8 mouse cellular contexts compared by ENCODE assay signal in the genomic region with DNA sequence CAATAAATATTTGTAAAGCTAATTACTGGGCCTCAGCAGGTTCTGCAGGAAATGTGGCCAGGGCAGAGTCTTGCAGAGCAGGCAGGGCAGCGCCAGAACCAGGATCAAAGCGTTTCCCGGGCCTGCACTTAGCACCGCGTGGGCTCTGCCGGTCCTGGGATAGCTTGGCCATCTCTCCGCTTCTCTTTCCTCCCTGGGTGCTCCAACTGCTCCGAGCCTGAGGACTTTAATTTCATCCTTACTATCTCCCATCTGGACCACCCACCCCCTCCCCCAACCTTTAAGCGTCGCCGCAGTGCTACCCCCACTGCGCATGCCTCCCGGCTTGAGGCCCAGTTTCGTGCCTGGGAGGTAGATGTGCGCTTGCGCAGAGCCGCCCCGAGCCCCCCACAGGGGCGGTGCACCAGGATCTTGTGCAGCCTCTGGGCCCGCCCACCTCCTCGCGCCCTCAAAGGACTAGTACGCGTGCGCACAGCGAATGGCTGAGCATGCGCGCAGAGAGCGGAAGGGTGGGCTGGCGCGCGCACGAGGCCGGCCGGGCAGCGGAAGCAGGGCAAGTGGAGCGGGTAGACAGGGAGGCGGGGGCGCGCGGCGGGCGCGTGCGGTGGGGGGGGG. TPM values are rescaled to one million over a fixed set of nuclear protein-coding genes. Genes with fewer than 3 reads are reported as not detected.
DNase-seq lines count a peak whose midpoint lies in the region; ATAC-seq and TF ChIP-seq lines count a peak whose summit lies in the region.

Gene Smarca4 (plus strand): TSS at position 553 of the 615 bp plus-strand sequence.

- TF ChIP-seq EP300 in liver, embryonic 14.5 days (IDR thresholded peaks at IDR 0.05; ENCODE audit: low read depth) = no peak
- no peak for TF ChIP-seq EP300 in stomach, postnatal 0 days (optimal IDR thresholded peaks at IDR 0.05)

- under 1% methylated on average over 45 of the region's 45 CpGs for WGBS in forebrain, embryonic 10.5 days
- WGBS in heart, embryonic 15.5 days = 2% methylated on average over 40 of the region's 45 CpGs
- under 1% methylated on average over 39 of the region's 45 CpGs for WGBS in liver, embryonic 14.5 days (ENCODE audit: insufficient replicate concordance)
- 1% methylated on average over 38 of the region's 45 CpGs for WGBS in neural tube, embryonic 11.5 days
- 1% methylated on average over 37 of the region's 45 CpGs for WGBS in stomach, postnatal 0 days

- H3K4me1 ChIP-seq in forebrain, embryonic 10.5 days = peaks cover 28% of the 10 kb centered on the region
- H3K4me1 ChIP-seq in heart, embryonic 15.5 days (replicated peaks) = peaks cover 17% of the 10 kb centered on the region
- peaks cover 5 to 12% of the 10 kb centered on the region in 2 experiments; a peak in 3 of 4 replicates for H3K4me1 ChIP-seq in liver, embryonic 14.5 days (replicated peaks; ENCODE audit: control insufficient read depth in 2 of 2, insufficient read depth in 2 of 2, low read length in 1 of 2)
- H3K4me1 ChIP-seq in neural tube, embryonic 11.5 days (ENCODE audit: control insufficient read depth, insufficient read depth, low read length) = peaks cover 12% of the 10 kb centered on the region
- no peaks in the 10 kb centered on the region; the same call in 1 of the 2 replicates for H3K4me1 ChIP-seq in stomach, postnatal 0 days (replicated peaks; ENCODE audit: control insufficient read depth, insufficient read depth)

- peak within 1 kb of the TSS; percentile 70 for H3K4me2 ChIP-seq in heart, embryonic 15.5 days
- peak within 1 kb of the TSS; percentile 90 for H3K4me2 ChIP-seq in liver, embryonic 14.5 days (ENCODE audit: low read depth)
- peak within 1 kb of the TSS; percentile 58 for H3K4me2 ChIP-seq in neural tube, embryonic 11.5 days (ENCODE audit: low read depth)
- peak within 1 kb of the TSS; percentile 64 for H3K4me2 ChIP-seq in stomach, postnatal 0 days (replicated peaks; ENCODE audit: low read depth)

- H3K27ac ChIP-seq in forebrain, embryonic 10.5 days = peak within 1 kb of the TSS; percentile 99
- peak within 1 kb of the TSS; percentile 98 for H3K27ac ChIP-seq in heart, embryonic 15.5 days
- peak within 1 kb of the TSS; percentile 83 for H3K27ac ChIP-seq in liver, embryonic 14.5 days
- peak within 1 kb of the TSS; percentile 99 for H3K27ac ChIP-seq in neural tube, embryonic 11.5 days (ENCODE audit: low read depth, low read length)
- peak within 1 kb of the TSS; percentile 98 for H3K27ac ChIP-seq in stomach, postnatal 0 days (replicated peaks)

- H3K9me3 ChIP-seq in forebrain, embryonic 10.5 days = no peaks in the 10 kb centered on the region
- H3K9me3 ChIP-seq in heart, embryonic 15.5 days (replicated peaks) = no peaks in the 10 kb centered on the region
- no peaks in the 10 kb centered on the region for H3K9me3 ChIP-seq in liver, embryonic 14.5 days (ENCODE audit: control insufficient read depth, low read length)
- no peaks in the 10 kb centered on the region for H3K9me3 ChIP-seq in neural tube, embryonic 11.5 days (ENCODE audit: control insufficient read depth, low read length)
- H3K9me3 ChIP-seq in stomach, postnatal 0 days (ENCODE audit: control insufficient read depth, low read length) = no peaks in the 10 kb centered on the region

- TF ChIP-seq CTCF in liver, embryonic 14.5 days (IDR thresholded peaks at IDR 0.05; ENCODE audit: low read depth) = peak; percentile 8; the same call in 1 of the 2 replicates
- TF ChIP-seq CTCF in stomach, postnatal 0 days (IDR thresholded peaks at IDR 0.05; ENCODE audit: low read depth) = no peak; the same call in 1 of the 2 replicates

- peak within 1 kb of the TSS; percentile 90 for H3K9ac ChIP-seq in heart, embryonic 15.5 days
- peak within 1 kb of the TSS; percentile 94 for H3K9ac ChIP-seq in liver, embryonic 14.5 days (replicated peaks)
- H3K9ac ChIP-seq in neural tube, embryonic 11.5 days (ENCODE audit: low read length) = peak within 1 kb of the TSS; percentile 95
- peak within 1 kb of the TSS; percentile 94 for H3K9ac ChIP-seq in stomach, postnatal 0 days (ENCODE audit: low read length)

- peak; percentile 97 for ATAC-seq in heart, embryonic 15.5 days (replicated peaks; ENCODE audit: insufficient number of reproducible peaks, insufficient read depth, low FRiP score, low read depth)
- peak; percentile 93 for ATAC-seq in liver, embryonic 14.5 days (ENCODE audit: insufficient read depth)
- peak; percentile 91 for ATAC-seq in neural tube, embryonic 11.5 days (ENCODE audit: insufficient read depth, low FRiP score, low TSS enrichment)
- peak; percentile 96 for ATAC-seq in stomach, postnatal 0 days (ENCODE audit: low FRiP score, low TSS enrichment)

- H3K4me3 ChIP-seq in forebrain, embryonic 10.5 days = peak within 1 kb of the TSS; percentile 76
- peak within 1 kb of the TSS; percentile 88 for H3K4me3 ChIP-seq in heart, embryonic 15.5 days
- H3K4me3 ChIP-seq in liver, embryonic 14.5 days (ENCODE audit: insufficient read depth in 1 of 2, low read depth in 2 of 2, low read length in 2 of 2) = peak within 1 kb of the TSS; percentile 93
- peak within 1 kb of the TSS; percentile 70 for H3K4me3 ChIP-seq in neural tube, embryonic 11.5 days (ENCODE audit: low read depth, low read length)
- H3K4me3 ChIP-seq in stomach, postnatal 0 days (ENCODE audit: low read depth, low read length) = peak within 1 kb of the TSS; percentile 84

- no peaks in the 10 kb centered on the region for H3K27me3 ChIP-seq in forebrain, embryonic 10.5 days (ENCODE audit: poor library complexity, severe bottlenecking)
- H3K27me3 ChIP-seq in heart, embryonic 15.5 days = no peaks in the 10 kb centered on the region
- H3K27me3 ChIP-seq in liver, embryonic 14.5 days (ENCODE audit: control insufficient read depth, insufficient read depth, low read length) = no peaks in the 10 kb centered on the region
- no peaks in the 10 kb centered on the region for H3K27me3 ChIP-seq in neural tube, embryonic 11.5 days (ENCODE audit: control insufficient read depth, insufficient read depth, low read length)
- H3K27me3 ChIP-seq in stomach, postnatal 0 days (ENCODE audit: control insufficient read depth, insufficient read depth, low read length) = no peaks in the 10 kb centered on the region

- peaks cover 27% of the 10 kb centered on the region for H3K36me3 ChIP-seq in forebrain, embryonic 10.5 days (replicated peaks)
- H3K36me3 ChIP-seq in heart, embryonic 15.5 days = no peaks in the 10 kb centered on the region
- no peaks in the 10 kb centered on the region for H3K36me3 ChIP-seq in liver, embryonic 14.5 days (replicated peaks; ENCODE audit: control insufficient read depth, insufficient read depth, low read depth)
- no peaks in the 10 kb centered on the region for H3K36me3 ChIP-seq in neural tube, embryonic 11.5 days (ENCODE audit: control insufficient read depth, insufficient read depth, low read length)
- no peaks in the 10 kb centered on the region for H3K36me3 ChIP-seq in stomach, postnatal 0 days (ENCODE audit: control insufficient read depth, insufficient read depth, low read length)

- DNase-seq in CD8-positive naive resting alpha-beta T cell, adult 2 months (ENCODE audit: low read depth in 2 of 2, low spot score in 2 of 2) = peak; percentile 99
- DNase-seq in c-Kit-positive CD71-negative TER-119-negative erythroid progenitor cells, embryonic 14.5 days (ENCODE audit: low read depth) = peak; percentile 100
- DNase-seq in forebrain, embryonic 10.5 days (ENCODE audit: extremely low spot score, low spot score) = peak; percentile 100
- peak; percentile 99 for DNase-seq in kidney, postnatal 25 days
- DNase-seq in liver, embryonic 14.5 days (ENCODE audit: low read depth in 3 of 3, low spot score in 3 of 3) = peak; percentile 94 to 97 (median 94)
- peak; percentile 100 for DNase-seq in neural tube, embryonic 11.5 days (ENCODE audit: low spot score)
- peak; percentile 99 for DNase-seq in stomach, postnatal 0 days (ENCODE audit: low spot score)

RNA-seq across cellular contexts. Expression of gene Smarca4, which starts in this region (rescaled TPM):
- polyA plus RNA-seq in forebrain, embryonic 10.5 days (2016; fragmentation: Nextera tagmentation; extraction: Ambion mirVana) = 147 and 149 TPM in 2 replicates
- polyA plus RNA-seq in heart, embryonic 15.5 days (2015; fragmentation: Nextera tagmentation; extraction: Ambion mirVana) = 39.6 and 57.4 TPM in 2 replicates
- polyA plus RNA-seq in liver, embryonic 14.5 days (2012; rRNA removed) = 17.0 and 20.6 TPM in 2 replicates
- 17.7 and 22.6 TPM in 2 replicates for polyA plus RNA-seq in liver, embryonic 14.5 days (2014; fragmentation: Nextera tagmentation; extraction: Ambion mirVana)
- 172 and 175 TPM in 2 replicates for polyA plus RNA-seq in neural tube, embryonic 11.5 days (2014; fragmentation: Nextera tagmentation; extraction: Ambion mirVana)
- 27.2 and 29.0 TPM in 2 replicates for polyA plus RNA-seq in stomach, postnatal 0 days (2015; fragmentation: Nextera tagmentation; extraction: Ambion mirVana)

Comparison
In these comparisons a context has a peak if more than half of its experiments do, and no peak if none do; other contexts are left out.
1. Peak in every context shown above with its lines: DNase-seq, ATAC-seq, H3K4me3 ChIP-seq and H3K27ac ChIP-seq.